Mouse (Mus musculus) liver, embryonic 15.5 days (tissue): ENCODE results near the gene Igf1r. TPM values are rescaled to one million over a fixed set of nuclear protein-coding genes. Genes with fewer than 3 reads are reported as not detected.

Source experiments
- ATAC-seq: fragments of 200-750 bp; cut with Nextera tagmentation; 2 replicates; pipeline ENCODE4 v1.8.0; 2017; ENCODE audit warnings: moderate number of reproducible peaks, mild to moderate bottlenecking, moderate library complexity; ENCODE audit not compliant: insufficient read depth
- H3K27ac ChIP-seq: fragments of 300-500 bp; sonication (generic); replicated peaks from 2 replicates; pipeline ENCODE4 v1.5.1; 2015; ENCODE audit warnings: mild to moderate bottlenecking, inconsistent platforms
- H3K27me3 ChIP-seq: fragments of 300-500 bp; sonication (generic); 2 replicates; pipeline ENCODE4 v1.6.1; 2015; ENCODE audit warnings: mild to moderate bottlenecking, inconsistent platforms
- H3K36me3 ChIP-seq: fragments of 300-500 bp; sonication (generic); replicated peaks from 2 replicates; pipeline ENCODE4 v1.6.1; 2015; ENCODE audit warnings: moderate library complexity, mild to moderate bottlenecking, inconsistent platforms
- H3K4me1 ChIP-seq: fragments of 300-500 bp; sonication (generic); replicated peaks from 2 replicates; pipeline ENCODE4 v1.6.1; 2015; ENCODE audit warnings: inconsistent platforms
- H3K4me2 ChIP-seq: fragments of 300-500 bp; sonication (generic); 2 replicates; pipeline ENCODE4 v1.6.1; 2015; ENCODE audit warnings: moderate library complexity, mild to moderate bottlenecking, inconsistent platforms
- H3K4me3 ChIP-seq: fragments of 300-500 bp; sonication (generic); replicated peaks from 2 replicates; pipeline ENCODE4 v1.5.1; 2015; ENCODE audit warnings: mild to moderate bottlenecking, inconsistent platforms
- H3K9ac ChIP-seq: fragments of 300-500 bp; sonication (generic); 2 replicates; pipeline ENCODE4 v1.6.1; 2015; ENCODE audit warnings: moderate library complexity, mild to moderate bottlenecking, inconsistent platforms
- H3K9me3 ChIP-seq: fragments of 300-500 bp; sonication (generic); replicated peaks from 2 replicates; pipeline ENCODE4 v1.6.1; 2016; ENCODE audit warnings: inconsistent platforms
- WGBS: fragments of 180-500 bp; shearing (Covaris S2); methylation state at CpG from one replicate; pipeline ENCODE4 v1.1.7; 2015; ENCODE audit warnings: mixed read lengths; ENCODE audit not compliant: insufficient replicate concordance; 5-methylcytosine and 5-hydroxymethylcytosine counted together
- polyA plus RNA-seq: library from polyadenylated mRNA; unstranded; fragments of >200 nt; fragmentation: Nextera tagmentation; extraction: Ambion mirVana; gene quantifications from 2 replicates; pipeline ENCODE4 v1.2.1, GENCODE M21; 2015

Igf1r gene
- polyA plus RNA-seq, 1 experiment from 2014 or later = 2.6 TPM

GRCm38 (mm10) chr7:67985511-67985910 lies 32.9 kb downstream of the Igf1r start:
- H3K4me3 ChIP-seq = no peak overlapping the region
- H3K27ac ChIP-seq = peak overlapping the region; percentile 29
- H3K4me1 ChIP-seq = peaks cover 54% of the 10 kb centered on the region
- ATAC-seq = peak; percentile 44
- 32% methylated on average over 5 of the region's 5 CpGs for WGBS
- H3K4me2 ChIP-seq = peak overlapping the region; percentile 16
- no peaks in the 10 kb centered on the region for H3K36me3 ChIP-seq
- H3K9ac ChIP-seq = no peak overlapping the region
- 0 out of 2 replicates have a peak, but pooled peaks cover 3% of the 10 kb centered on the region for H3K27me3 ChIP-seq
- no peaks in the 10 kb centered on the region for H3K9me3 ChIP-seq

DNA sequence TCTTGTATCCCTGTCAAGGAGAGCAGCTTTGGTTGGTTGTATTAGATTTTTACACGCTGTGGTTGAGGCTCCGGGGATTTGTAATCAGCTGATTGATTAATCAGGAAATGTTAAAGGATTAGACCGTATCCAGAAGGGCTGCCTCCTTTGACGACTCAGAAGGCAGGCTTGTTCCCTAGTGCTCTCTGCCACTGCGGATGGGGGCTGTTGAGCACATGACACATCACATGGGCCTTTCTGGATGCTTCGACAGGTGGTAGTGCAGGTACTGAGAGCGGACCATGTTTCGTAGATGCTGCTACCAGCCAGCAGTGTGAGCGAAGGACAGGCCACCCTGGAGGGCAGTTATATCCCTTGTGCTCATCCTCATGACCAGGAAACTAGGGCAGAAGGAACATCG lies 33.6 kb downstream of the Igf1r start:
- H3K4me1 ChIP-seq = peaks cover 53% of the 10 kb centered on the region
- no peak overlapping the region for H3K9ac ChIP-seq
- H3K36me3 ChIP-seq = no peaks in the 10 kb centered on the region
- no peak overlapping the region for H3K4me2 ChIP-seq
- 0 out of 2 replicates have a peak, but pooled peaks cover 3% of the 10 kb centered on the region for H3K27me3 ChIP-seq
- 82% methylated on average over 10 of the region's 10 CpGs for WGBS
- no peak for ATAC-seq
- no peak overlapping the region for H3K4me3 ChIP-seq
- H3K9me3 ChIP-seq = no peaks in the 10 kb centered on the region
- H3K27ac ChIP-seq = no peak overlapping the region

- H3K36me3 ChIP-seq = no peaks in the 10 kb centered on the region
- H3K9me3 ChIP-seq = no peaks in the 10 kb centered on the region
- H3K27ac ChIP-seq = no peak overlapping the region
- H3K27me3 ChIP-seq = 0 out of 2 replicates have a peak, but pooled peaks cover 3% of the 10 kb centered on the region
- ATAC-seq = no peak
- H3K9ac ChIP-seq = no peak overlapping the region
- peaks cover 47% of the 10 kb centered on the region for H3K4me1 ChIP-seq
- WGBS = 84% methylated on average over 11 of the region's 11 CpGs
- H3K4me2 ChIP-seq = no peak overlapping the region
- no peak overlapping the region for H3K4me3 ChIP-seq
These were observed 34.2 kb downstream of the Igf1r start for GRCm38 (mm10) chr7:67986816-67987215.

DNA sequence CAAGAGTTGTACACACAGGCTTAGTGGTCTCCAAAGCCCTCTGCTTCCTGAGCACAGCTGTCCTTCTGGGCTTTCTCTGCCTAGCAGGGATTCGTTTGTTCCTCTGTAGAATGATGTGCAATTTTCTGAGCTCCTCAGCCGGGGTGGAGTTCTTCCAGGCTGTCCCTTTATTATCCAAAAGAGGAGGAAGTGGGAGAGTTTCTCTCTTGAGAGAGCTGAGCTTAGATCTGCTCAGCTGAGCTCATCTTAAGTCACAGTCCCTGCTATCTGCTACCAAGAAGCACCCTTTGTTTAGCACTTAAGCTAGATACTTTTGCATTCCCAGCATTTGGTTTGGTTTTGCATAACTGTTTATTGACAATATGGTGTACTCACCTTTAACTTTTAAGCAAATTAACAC lies 36.7 kb downstream of the Igf1r start:
- Histone ChIP-seq H3K4me2 (no peak overlapping the region), H3K4me1 (peaks cover 42% of the 10 kb centered on the region), H3K4me3 (no peak overlapping the region), H3K9ac (no peak overlapping the region), H3K36me3 (no peaks in the 10 kb centered on the region), H3K27ac (no peak overlapping the region), H3K9me3 (no peaks in the 10 kb centered on the region), H3K27me3 (0 out of 2 replicates have a peak, but pooled peaks cover 3% of the 10 kb centered on the region)
- no peak for ATAC-seq
- 50% methylated on average over 2 of the region's 2 CpGs for WGBS

DNA sequence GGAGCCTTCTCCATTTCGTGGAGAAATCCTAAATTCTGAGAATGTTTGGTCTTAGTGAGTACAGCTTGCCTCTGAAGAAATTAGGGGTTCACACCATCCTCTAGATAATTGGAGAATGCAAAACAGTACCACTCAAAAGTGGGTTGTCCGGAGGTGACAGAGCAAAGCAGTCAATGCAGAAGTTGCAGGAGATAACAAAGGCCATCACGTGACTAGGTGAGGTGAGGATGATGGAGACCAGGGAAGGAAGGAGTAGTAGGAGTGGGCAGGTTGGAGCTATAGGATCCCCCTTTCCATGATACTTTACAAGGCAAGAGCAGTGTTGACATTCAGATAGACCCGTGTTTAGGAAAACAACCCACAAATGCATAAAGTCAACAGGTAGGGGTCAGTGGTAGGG lies 41.0 kb downstream of the Igf1r start:
- H3K4me1 ChIP-seq = peaks cover 43% of the 10 kb centered on the region
- H3K9me3 ChIP-seq = no peaks in the 10 kb centered on the region
- H3K4me3 ChIP-seq = no peak overlapping the region
- no peak for ATAC-seq
- H3K27me3 ChIP-seq = 0 out of 2 replicates have a peak, but pooled peaks cover 3% of the 10 kb centered on the region
- no peak overlapping the region for H3K27ac ChIP-seq
- no peak overlapping the region for H3K4me2 ChIP-seq
- H3K36me3 ChIP-seq = no peaks in the 10 kb centered on the region
- no peak overlapping the region for H3K9ac ChIP-seq
- 54% methylated on average over 4 of the region's 4 CpGs for WGBS

GRCm38 (mm10) chr7:67994346-67994858 lies 41.8 kb downstream of the Igf1r start:
- Histone ChIP-seq H3K36me3 (no peaks in the 10 kb centered on the region), H3K4me3 (no peak overlapping the region), H3K9me3 (no peaks in the 10 kb centered on the region), H3K4me1 (peaks cover 43% of the 10 kb centered on the region), H3K27me3 (0 out of 2 replicates have a peak, but pooled peaks cover 3% of the 10 kb centered on the region), H3K9ac (no peak overlapping the region), H3K27ac (no peak overlapping the region), H3K4me2 (no peak overlapping the region)
- 62% methylated on average over 7 of the region's 7 CpGs for WGBS
- ATAC-seq = no peak

GRCm38 (mm10) chr7:67995276-67995675 lies 42.6 kb downstream of the Igf1r start:
- WGBS = 47% methylated on average over 8 of the region's 8 CpGs

GRCm38 (mm10) chr7:67996202-67996960 lies 43.8 kb downstream of the Igf1r start:
- no peak for ATAC-seq
- WGBS = 49% methylated on average over 12 of the region's 12 CpGs
- H3K4me1 ChIP-seq = peaks cover 51% of the 10 kb centered on the region

More at GRCm38 (mm10) chr7:67995276-67995675, 42.6 kb downstream of the Igf1r start:
- Histone ChIP-seq H3K9me3 (no peaks in the 10 kb centered on the region), H3K9ac (no peak overlapping the region), H3K4me2 (no peak overlapping the region), H3K27me3 (no peaks in the 10 kb centered on the region), H3K36me3 (no peaks in the 10 kb centered on the region), H3K4me1 (peaks cover 43% of the 10 kb centered on the region), H3K4me3 (no peak overlapping the region), H3K27ac (no peak overlapping the region)
- no peak for ATAC-seq

DNA sequence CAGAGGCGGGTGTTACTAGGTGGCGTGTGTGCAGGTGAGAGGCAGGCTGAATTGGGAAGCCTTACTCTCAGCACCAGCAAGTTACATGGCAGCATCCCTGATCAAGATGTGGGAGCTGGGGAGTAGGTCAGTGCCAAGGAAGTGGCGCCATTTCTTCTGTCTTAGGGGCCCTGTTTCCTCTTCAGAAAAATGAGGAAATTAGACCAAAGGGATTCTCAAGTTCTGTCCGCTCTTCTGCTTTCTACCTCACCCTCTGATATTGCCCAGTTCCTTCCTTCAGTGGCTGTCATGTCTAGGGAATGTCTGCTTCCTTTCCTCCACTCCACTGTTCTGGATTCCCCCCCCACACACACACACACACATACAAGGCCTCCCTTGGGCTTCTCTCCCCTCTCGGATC lies 48.6 kb downstream of the Igf1r start:
- Histone ChIP-seq H3K27me3 (no peaks in the 10 kb centered on the region), H3K27ac (no peak overlapping the region), H3K36me3 (peaks cover 8% of the 10 kb centered on the region; the same call in 1 of the 2 replicates), H3K4me2 (no peak overlapping the region), H3K4me1 (peaks cover 32% of the 10 kb centered on the region), H3K4me3 (no peak overlapping the region), H3K9ac (no peak overlapping the region), H3K9me3 (no peaks in the 10 kb centered on the region)
- ATAC-seq = no peak
- WGBS = 73% methylated on average over 5 of the region's 5 CpGs

More at GRCm38 (mm10) chr7:67996202-67996960, 43.8 kb downstream of the Igf1r start:
- no peaks in the 10 kb centered on the region for H3K27me3 ChIP-seq
- H3K9me3 ChIP-seq = no peaks in the 10 kb centered on the region
- H3K36me3 ChIP-seq = no peaks in the 10 kb centered on the region
- no peak overlapping the region for H3K27ac ChIP-seq
- H3K4me2 ChIP-seq = no peak overlapping the region
- H3K4me3 ChIP-seq = no peak overlapping the region
- no peak overlapping the region for H3K9ac ChIP-seq

DNA sequence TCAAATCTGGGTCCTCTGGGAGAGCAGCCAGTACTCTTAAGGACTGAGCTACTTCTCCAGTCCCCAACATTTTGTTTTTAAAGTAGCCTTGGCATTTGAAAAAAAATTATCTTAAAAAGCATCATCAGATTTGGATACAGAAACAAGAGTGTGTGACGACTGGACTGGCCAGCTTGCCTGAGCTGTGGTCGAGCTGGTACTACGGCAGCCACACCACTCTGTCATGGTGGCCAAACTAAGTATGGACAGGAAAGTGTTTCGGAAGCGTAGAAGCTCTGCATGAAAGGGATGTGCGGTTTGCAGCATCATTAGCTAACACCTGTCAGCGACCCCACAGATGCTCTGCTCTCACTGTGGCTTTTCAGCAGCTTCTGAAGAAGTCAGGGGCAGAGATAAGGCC lies 53.4 kb downstream of the Igf1r start:
- peaks cover 19% of the 10 kb centered on the region for H3K36me3 ChIP-seq
- H3K9me3 ChIP-seq = no peaks in the 10 kb centered on the region
- no peak overlapping the region for H3K4me2 ChIP-seq
- no peaks in the 10 kb centered on the region for H3K27me3 ChIP-seq
- no peak overlapping the region for H3K27ac ChIP-seq
- 78% methylated on average over 7 of the region's 7 CpGs for WGBS
- no peak for ATAC-seq
- H3K4me1 ChIP-seq = peaks cover 45% of the 10 kb centered on the region
- no peak overlapping the region for H3K9ac ChIP-seq
- H3K4me3 ChIP-seq = no peak overlapping the region

DNA sequence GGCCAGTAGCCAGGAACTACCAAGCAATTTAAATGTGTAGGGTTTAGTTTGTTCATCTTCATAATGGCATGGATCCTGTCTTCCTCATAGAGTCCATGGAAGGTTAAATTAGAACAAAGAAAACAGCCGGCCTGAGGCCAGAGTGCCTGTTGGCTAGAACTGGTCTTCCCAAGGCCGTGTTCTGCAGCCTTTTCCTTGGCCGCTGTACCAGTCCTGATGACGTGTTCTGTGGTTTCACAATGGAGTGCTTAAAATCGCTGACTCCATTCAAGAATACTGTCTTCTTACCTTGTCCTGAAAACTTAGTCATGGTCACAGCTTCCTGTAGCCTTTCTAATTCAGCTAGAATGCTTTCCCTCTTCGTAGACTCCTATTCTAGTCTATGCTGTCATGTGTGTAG lies 53.9 kb downstream of the Igf1r start:
- H3K4me2 ChIP-seq = no peak overlapping the region
- H3K9me3 ChIP-seq = no peaks in the 10 kb centered on the region
- H3K9ac ChIP-seq = no peak overlapping the region
- H3K4me1 ChIP-seq = peaks cover 45% of the 10 kb centered on the region
- no peak overlapping the region for H3K27ac ChIP-seq
- WGBS = 74% methylated on average over 6 of the region's 6 CpGs
- H3K4me3 ChIP-seq = no peak overlapping the region
- peaks cover 19% of the 10 kb centered on the region for H3K36me3 ChIP-seq
- H3K27me3 ChIP-seq = no peaks in the 10 kb centered on the region
- no peak for ATAC-seq
